Mouse (Mus musculus): ENCODE data around the gene Mrtfa.

- TF ChIP-seq POLR2A (IDR thresholded peaks at IDR 0.05; ENCODE audit: insufficient read depth, low read length) (no peak), CTCF (IDR thresholded peaks at IDR 0.05; ENCODE audit: low read depth, low read length) (no peak), EP300 (IDR thresholded peaks at IDR 0.05; ENCODE audit: insufficient read depth, low read depth, low read length) (no peak)
Observed at GRCm38 (mm10) chr15:81172259-81172658, 18.3 kb downstream of the Mrtfa start.

Measured in ES-Bruce4 (cell line).